Mouse (Mus musculus) cerebral cortex, adult 2 months (tissue): Measurements from ENCODE around the gene Rtp2.

ENCODE experiments used
- WGBS: fragments of 180-500 bp; shearing (Covaris S2); methylation state at CpG from one replicate; pipeline ENCODE4 v1.1.7; 2018; 5-methylcytosine and 5-hydroxymethylcytosine counted together

The Rtp2 gene

DNA sequence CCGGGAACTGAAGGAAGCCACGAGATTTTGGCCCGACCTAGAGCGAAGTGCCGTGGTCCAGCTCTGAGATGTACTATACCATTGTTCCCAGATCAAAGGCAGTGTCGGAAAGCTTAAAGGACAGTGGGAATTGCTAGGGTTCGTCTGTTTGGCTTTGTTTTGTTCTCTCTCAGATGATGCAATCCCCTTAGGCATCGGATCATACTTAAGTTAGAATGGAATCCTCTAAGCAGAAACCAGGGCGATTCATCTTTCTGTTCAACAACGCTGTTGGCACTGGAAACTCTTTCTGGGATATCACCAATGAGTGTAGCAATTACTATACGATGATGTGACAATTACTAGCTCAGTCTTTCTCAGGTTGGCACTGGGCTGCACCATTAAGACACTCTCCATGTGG, at the start of gene Rtp2:
Rtp2 (minus strand) TSS at position 101 of the 400 bp plus-strand sequence.
- 76% methylated on average over 11 of the region's 11 CpGs for WGBS

- WGBS = 10% methylated on average over 32 of the region's 32 CpGs
These were observed 49.0 kb upstream of the Rtp2 start for GRCm38 (mm10) chr16:23980991-23981720.

- WGBS = 46% methylated on average over 11 of the region's 11 CpGs
These were observed 48.1 kb upstream of the Rtp2 start for GRCm38 (mm10) chr16:23980201-23980870.

GRCm38 (mm10) chr16:23979446-23979845, 47.3 kb upstream of the Rtp2 start:
- WGBS = 69% methylated on average over 9 of the region's 9 CpGs

- 41% methylated on average over 4 of the region's 4 CpGs for WGBS
These were observed 46.3 kb upstream of the Rtp2 start for GRCm38 (mm10) chr16:23978495-23978894.

- WGBS = 73% methylated on average over 3 of the region's 3 CpGs
These were observed 45.5 kb upstream of the Rtp2 start for GRCm38 (mm10) chr16:23977732-23978131.

DNA sequence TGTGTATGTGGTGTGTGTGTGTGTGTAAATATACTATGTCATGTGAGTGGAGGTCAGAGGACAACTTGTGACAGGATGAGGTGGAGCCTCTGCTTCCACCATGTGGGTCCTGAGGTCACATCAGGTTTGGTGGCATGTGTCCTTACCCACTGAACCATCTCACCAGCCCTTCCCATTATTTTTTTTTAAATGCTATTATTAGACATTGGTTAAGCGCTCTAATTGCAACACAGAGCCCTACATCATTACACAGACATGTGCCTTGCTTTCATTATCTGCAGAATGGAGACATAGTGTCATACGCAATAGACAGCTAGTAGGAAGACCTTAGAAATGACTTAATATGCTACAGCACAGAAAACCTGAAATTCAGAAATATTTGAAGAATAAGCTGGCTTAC, 44.0 kb upstream of the Rtp2 start:
- 99% methylated on average over 2 of the region's 2 CpGs for WGBS

DNA sequence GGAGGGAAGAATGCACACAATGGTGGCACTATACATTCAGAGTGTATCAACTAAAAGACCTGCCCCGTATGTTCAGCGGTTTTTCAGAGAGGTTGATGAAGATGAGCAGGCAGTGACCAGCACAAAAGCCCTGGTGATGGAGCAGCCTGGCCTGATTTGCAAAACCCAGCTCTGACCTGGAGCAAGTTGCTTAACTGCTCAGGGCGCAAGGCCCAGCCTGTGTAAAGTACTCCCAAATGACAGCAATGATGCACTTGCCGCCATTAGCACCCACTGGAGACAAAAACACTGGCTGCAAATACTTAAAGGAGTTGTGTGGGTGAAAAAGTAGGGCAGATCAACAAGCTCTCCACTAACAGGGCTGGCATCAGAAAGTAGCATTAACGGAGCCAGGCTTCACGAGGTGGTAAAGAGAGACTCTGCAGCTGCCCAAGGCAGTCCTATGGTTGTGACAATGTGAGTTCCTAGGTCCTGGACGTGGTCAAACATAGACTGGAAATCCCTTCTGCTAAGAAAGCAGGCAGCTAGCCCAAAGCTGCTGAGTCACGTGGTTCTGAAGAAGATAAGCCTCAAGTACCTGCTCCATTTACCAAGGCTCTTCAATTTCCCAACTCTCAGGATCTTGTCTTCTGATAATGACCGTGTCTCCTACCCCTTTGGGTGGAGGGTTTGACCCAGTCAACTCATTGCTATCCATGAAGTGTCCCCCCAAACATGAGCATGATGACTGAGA, 41.6 kb upstream of the Rtp2 start:
- WGBS = 77% methylated on average over 9 of the region's 9 CpGs

GRCm38 (mm10) chr16:23972901-23973300, 40.7 kb upstream of the Rtp2 start:
- WGBS = 82% methylated on average over 11 of the region's 11 CpGs

- 90% methylated on average over 20 of the region's 20 CpGs for WGBS
These were observed 40.0 kb upstream of the Rtp2 start for GRCm38 (mm10) chr16:23972126-23972740.

- 72% methylated on average over 14 of the region's 14 CpGs for WGBS
These were observed 37.7 kb upstream of the Rtp2 start for GRCm38 (mm10) chr16:23969919-23970318.

GRCm38 (mm10) chr16:23968888-23969287, 36.7 kb upstream of the Rtp2 start:
- WGBS = 93% methylated on average over 4 of the region's 4 CpGs

GRCm38 (mm10) chr16:23967301-23967700, 35.1 kb upstream of the Rtp2 start:
- WGBS = 85% methylated on average over 7 of the region's 7 CpGs

GRCm38 (mm10) chr16:23966066-23966465, 33.9 kb upstream of the Rtp2 start:
- WGBS = 90% methylated on average over 14 of the region's 14 CpGs

GRCm38 (mm10) chr16:23964706-23965367, 32.6 kb upstream of the Rtp2 start:
- 73% methylated on average over 14 of the region's 14 CpGs for WGBS

GRCm38 (mm10) chr16:23963896-23964668, 31.9 kb upstream of the Rtp2 start:
- WGBS = 64% methylated on average over 22 of the region's 22 CpGs

DNA sequence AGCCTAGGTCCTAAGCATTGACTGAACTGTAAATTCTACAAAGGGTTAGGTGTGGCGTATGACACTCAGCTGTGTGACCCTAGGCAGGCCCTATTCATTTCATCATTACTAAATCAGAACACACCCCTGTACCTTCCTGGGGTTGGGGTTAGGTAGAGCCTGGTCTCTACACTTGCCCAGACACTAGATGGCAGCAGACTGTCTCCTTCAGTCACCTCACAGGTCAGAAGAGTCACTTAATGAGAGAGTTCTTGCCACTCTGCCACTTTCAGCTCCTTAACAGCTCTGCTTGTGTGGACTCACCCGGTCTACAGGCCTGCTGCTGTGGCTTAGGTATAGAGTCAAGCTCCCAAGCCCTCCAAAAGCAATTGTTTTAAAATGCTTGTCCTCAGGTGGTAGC, 30.2 kb upstream of the Rtp2 start:
- 91% methylated on average over 2 of the region's 2 CpGs for whole genome bisulfite sequencing

GRCm38 (mm10) chr16:23953959-23954260, 21.7 kb upstream of the Rtp2 start:
- 8% methylated on average over 1 of the region's 1 CpGs for WGBS

GRCm38 (mm10) chr16:23953189-23953958, 21.2 kb upstream of the Rtp2 start:
- 38% methylated on average over 11 of the region's 11 CpGs for WGBS

- 86% methylated on average over 4 of the region's 4 CpGs for WGBS
These were observed 20.0 kb upstream of the Rtp2 start for GRCm38 (mm10) chr16:23952101-23952727.
